Mouse (Mus musculus) c-Kit-positive CD71-negative TER-119-negative erythroid progenitor cells, embryonic 14.5 days (primary cell): ENCODE data around the gene Gpc4.

Experiments used
- DNase-seq: peaks from one replicate; pipeline ENCODE4 v3.0.0-alpha.2; 2013; ENCODE audit warnings: low read depth

The Gpc4 gene

GRCm38 (mm10) chrX:52151100-52151499 is 14.0 kb downstream of the Gpc4 start:
- DNase-seq, result no peak

- DNase-seq, result no peak
Observed at GRCm38 (mm10) chrX:52145563-52145962, 19.5 kb downstream of the Gpc4 start.

GRCm38 (mm10) chrX:52144491-52144890 is 20.6 kb downstream of the Gpc4 start:
- no peak for DNase-seq

GRCm38 (mm10) chrX:52140316-52140715 is 24.7 kb downstream of the Gpc4 start:
- DNase-seq, result no peak

- DNase-seq, result no peak
Observed at GRCm38 (mm10) chrX:52138461-52139075, 26.5 kb downstream of the Gpc4 start.

GRCm38 (mm10) chrX:52138033-52138432 is 27.0 kb downstream of the Gpc4 start:
- DNase-seq, result no peak

GRCm38 (mm10) chrX:52136525-52136924 is 28.5 kb downstream of the Gpc4 start:
- DNase-seq, result no peak

GRCm38 (mm10) chrX:52129604-52130003 is 35.4 kb downstream of the Gpc4 start:
- no peak for DNase-seq

GRCm38 (mm10) chrX:52128794-52129193 is 36.3 kb downstream of the Gpc4 start:
- DNase-seq, result no peak

- DNase-seq, result no peak
Observed at GRCm38 (mm10) chrX:52113651-52114050, 51.4 kb downstream of the Gpc4 start.

- no peak for DNase-seq
Observed at GRCm38 (mm10) chrX:52109663-52110062, 55.4 kb downstream of the Gpc4 start.

GRCm38 (mm10) chrX:52108966-52109365 is 56.1 kb downstream of the Gpc4 start:
- no peak for DNase-seq

- DNase-seq, result no peak
Observed at GRCm38 (mm10) chrX:52103771-52104170, 61.3 kb downstream of the Gpc4 start.

GRCm38 (mm10) chrX:52101940-52102339 is 63.1 kb downstream of the Gpc4 start:
- DNase-seq, result no peak

GRCm38 (mm10) chrX:52101445-52101844 is 63.6 kb downstream of the Gpc4 start:
- DNase-seq, result no peak

GRCm38 (mm10) chrX:52087726-52088348 is 77.2 kb downstream of the Gpc4 start:
- no peak for DNase-seq

- DNase-seq, result no peak
Observed at GRCm38 (mm10) chrX:52086885-52087573, 78.0 kb downstream of the Gpc4 start.

GRCm38 (mm10) chrX:52083557-52083956 is 81.5 kb downstream of the Gpc4 start:
- no peak for DNase-seq

- no peak for DNase-seq
Observed at GRCm38 (mm10) chrX:52072410-52072809, 92.6 kb downstream of the Gpc4 start.

- DNase-seq, result no peak
Observed at GRCm38 (mm10) chrX:52053416-52053815, 111.6 kb downstream of the Gpc4 start.

- no peak for DNase-seq
Observed at GRCm38 (mm10) chrX:52052011-52052410, 113.0 kb downstream of the Gpc4 start.

- no peak for DNase-seq
Observed at GRCm38 (mm10) chrX:52050941-52051340, 114.1 kb downstream of the Gpc4 start.

- no peak for DNase-seq
Observed at GRCm38 (mm10) chrX:52039875-52040274, 125.2 kb downstream of the Gpc4 start.
